In genomic region chr9:41950109-41950990, GRCm38 (mm10) we compare ENCODE assay signal across 8 mouse cellular contexts.
DNase-seq lines count a peak whose midpoint lies in the region; ATAC-seq and TF ChIP-seq lines count a peak whose summit lies in the region.

No protein-coding gene starts in this region.

- 2% methylated on average over 34 of the region's 34 CpGs for WGBS in forebrain, embryonic 16.5 days
- 11% methylated on average over 34 of the region's 34 CpGs for WGBS in liver, postnatal 0 days (ENCODE audit: insufficient replicate concordance)
- 4% methylated on average over 34 of the region's 34 CpGs for WGBS in neural tube, embryonic 12.5 days
- WGBS in stomach, postnatal 0 days: 3% methylated on average over 34 of the region's 34 CpGs

- peak; percentile 81 for TF ChIP-seq CTCF in liver, postnatal 0 days (IDR thresholded peaks at IDR 0.05; ENCODE audit: low read depth)
- peak; percentile 89 for TF ChIP-seq CTCF in stomach, postnatal 0 days (IDR thresholded peaks at IDR 0.05; ENCODE audit: low read depth)

- peaks cover 46% of the 10 kb centered on the region for H3K4me1 ChIP-seq in forebrain, embryonic 16.5 days (replicated peaks; ENCODE audit: control insufficient read depth, insufficient read depth, low read length)
- peaks cover 6% of the 10 kb centered on the region; the same call in 1 of the 2 replicates for H3K4me1 ChIP-seq in liver, postnatal 0 days (ENCODE audit: insufficient read depth)
- H3K4me1 ChIP-seq in neural tube, embryonic 12.5 days: peaks cover 30% of the 10 kb centered on the region
- no peaks in the 10 kb centered on the region; the same call in 1 of the 2 replicates for H3K4me1 ChIP-seq in stomach, postnatal 0 days (replicated peaks; ENCODE audit: control insufficient read depth, insufficient read depth)

- peak overlapping the region; percentile 60 for H3K9ac ChIP-seq in forebrain, embryonic 16.5 days (replicated peaks; ENCODE audit: low read depth, low read length)
- peak overlapping the region; percentile 54; the same call in 1 of the 2 replicates for H3K9ac ChIP-seq in liver, postnatal 0 days (replicated peaks)
- H3K9ac ChIP-seq in neural tube, embryonic 12.5 days: peak overlapping the region; percentile 61
- H3K9ac ChIP-seq in stomach, postnatal 0 days (ENCODE audit: low read length): peak overlapping the region; percentile 62

- no peak for TF ChIP-seq EP300 in liver, postnatal 0 days (IDR thresholded peaks at IDR 0.05; ENCODE audit: low read depth)
- TF ChIP-seq EP300 in stomach, postnatal 0 days (optimal IDR thresholded peaks at IDR 0.05): peak; percentile 47

- H3K27me3 ChIP-seq in forebrain, embryonic 16.5 days (replicated peaks; ENCODE audit: control insufficient read depth, insufficient read depth, low read length): no peaks in the 10 kb centered on the region
- H3K27me3 ChIP-seq in liver, postnatal 0 days (ENCODE audit: insufficient read depth, low read length): peaks cover 16% of the 10 kb centered on the region; the same call in 1 of the 2 replicates
- H3K27me3 ChIP-seq in neural tube, embryonic 12.5 days (replicated peaks): no peaks in the 10 kb centered on the region
- H3K27me3 ChIP-seq in stomach, postnatal 0 days (ENCODE audit: control insufficient read depth, insufficient read depth, low read length): no peaks in the 10 kb centered on the region

- intact Hi-C loops in heart, postnatal 25 days (cut with DNase I): loop anchor here (2.0 kb wide), 1 partner anchor 370 kb away; no protein-coding TSS in a partner anchor

- peak overlapping the region; percentile 80 for H3K4me2 ChIP-seq in forebrain, embryonic 16.5 days (ENCODE audit: low read length)
- H3K4me2 ChIP-seq in liver, postnatal 0 days (ENCODE audit: low read depth, low read length): peak overlapping the region; percentile 85
- peak overlapping the region; percentile 66 for H3K4me2 ChIP-seq in neural tube, embryonic 12.5 days (replicated peaks)
- H3K4me2 ChIP-seq in stomach, postnatal 0 days (replicated peaks; ENCODE audit: low read depth): peak overlapping the region; percentile 68

- no peaks in the 10 kb centered on the region for H3K36me3 ChIP-seq in forebrain, embryonic 16.5 days (ENCODE audit: control insufficient read depth, insufficient read depth)
- no peaks in the 10 kb centered on the region for H3K36me3 ChIP-seq in liver, postnatal 0 days (replicated peaks; ENCODE audit: insufficient read depth, low read length)
- H3K36me3 ChIP-seq in neural tube, embryonic 12.5 days: no peaks in the 10 kb centered on the region
- H3K36me3 ChIP-seq in stomach, postnatal 0 days (ENCODE audit: control insufficient read depth, insufficient read depth, low read length): no peaks in the 10 kb centered on the region

- H3K27ac ChIP-seq in forebrain, embryonic 16.5 days (ENCODE audit: low read length): peak overlapping the region; percentile 95
- H3K27ac ChIP-seq in liver, postnatal 0 days (ENCODE audit: low read depth): peak overlapping the region; percentile 48; the same call in 1 of the 2 replicates
- peak overlapping the region; percentile 88 for H3K27ac ChIP-seq in neural tube, embryonic 12.5 days
- peak overlapping the region; percentile 93 for H3K27ac ChIP-seq in stomach, postnatal 0 days (replicated peaks)

- ATAC-seq in forebrain, embryonic 16.5 days: peak; percentile 79
- ATAC-seq in liver, postnatal 0 days: peak; percentile 90
- ATAC-seq in neural tube, embryonic 12.5 days (ENCODE audit: low FRiP score, low read depth): peak; percentile 86
- ATAC-seq in stomach, postnatal 0 days (ENCODE audit: low FRiP score, low TSS enrichment): peak; percentile 87

- H3K9me3 ChIP-seq in forebrain, embryonic 16.5 days (ENCODE audit: control insufficient read depth, low read length): no peaks in the 10 kb centered on the region
- H3K9me3 ChIP-seq in liver, postnatal 0 days (ENCODE audit: low read length): no peaks in the 10 kb centered on the region
- H3K9me3 ChIP-seq in neural tube, embryonic 12.5 days: no peaks in the 10 kb centered on the region
- H3K9me3 ChIP-seq in stomach, postnatal 0 days (ENCODE audit: control insufficient read depth, low read length): no peaks in the 10 kb centered on the region

- DNase-seq in CD4-positive helper T cell, adult 2 months (ENCODE audit: low read depth, low spot score): peak; percentile 59
- peak; percentile 54 for DNase-seq in cerebellum, adult 11 months
- peak; percentile 88 for DNase-seq in heart, postnatal 25 days (ENCODE audit: low spot score)
- peak; percentile 91 for DNase-seq in layer of hippocampus, adult 11-12 months (ENCODE audit: low spot score)
- DNase-seq in liver, postnatal 0 days: peak; percentile 82
- DNase-seq in stomach, postnatal 0 days (ENCODE audit: low spot score): peak; percentile 90

- peak overlapping the region; percentile 49 for H3K4me3 ChIP-seq in forebrain, embryonic 16.5 days (replicated peaks; ENCODE audit: low read length)
- peak overlapping the region; percentile 50 for H3K4me3 ChIP-seq in liver, postnatal 0 days (ENCODE audit: low read depth, low read length)
- H3K4me3 ChIP-seq in neural tube, embryonic 12.5 days: peak overlapping the region; percentile 36
- peak overlapping the region; percentile 41 for H3K4me3 ChIP-seq in stomach, postnatal 0 days (ENCODE audit: low read depth, low read length)

Comparison
In these comparisons a context has a peak if more than half of its experiments do, and no peak if none do; other contexts are left out.
1. Peak in every context shown above with its lines: DNase-seq, ATAC-seq, H3K4me3 ChIP-seq and H3K27ac ChIP-seq.